Comparison of ENCODE assay signal across 21 mouse cellular contexts in genomic region chr10:53728883-53729282, GRCm38 (mm10). TPM values are rescaled to one million over a fixed set of nuclear protein-coding genes. Genes with fewer than 3 reads are reported as not detected.
DNase-seq lines count a peak whose midpoint lies in the region; ATAC-seq lines count a peak whose summit lies in the region.
"Had no signal": no experiment of that assay in that cellular context is flagged by ENCODE, and none has a peak within 500 bp of the region (broad histone marks: within the 10 kb centered on the region; RNA-seq: fewer than 3 reads in every experiment).

No protein-coding gene starts in this region.

- H3K9ac ChIP-seq in kidney, embryonic 14.5 days (ENCODE audit: low read depth, low read length): no peak overlapping the region
- no peak overlapping the region for H3K9ac ChIP-seq in limb, embryonic 13.5 days
- no peak overlapping the region for H3K9ac ChIP-seq in heart, embryonic 11.5 days (ENCODE audit: low read depth, low read length)
- H3K9ac ChIP-seq: forebrain, embryonic 12.5 days; heart, embryonic 12.5 days; hindbrain, embryonic 14.5 days; intestine, embryonic 15.5 days had no signal

- no peaks in the 10 kb centered on the region for H3K36me3 ChIP-seq in kidney, embryonic 14.5 days (ENCODE audit: control insufficient read depth, insufficient read depth, low read length)
- H3K36me3 ChIP-seq in limb, embryonic 13.5 days: no peaks in the 10 kb centered on the region
- no peaks in the 10 kb centered on the region for H3K36me3 ChIP-seq in limb, embryonic 10.5 days
- H3K36me3 ChIP-seq in heart, embryonic 11.5 days (ENCODE audit: control insufficient read depth, insufficient read depth, low read length): no peaks in the 10 kb centered on the region
- H3K36me3 ChIP-seq: forebrain, embryonic 12.5 days; G1E; heart, embryonic 12.5 days; hindbrain, embryonic 10.5 days; intestine, embryonic 15.5 days had no signal

- no peak overlapping the region for H3K4me2 ChIP-seq in kidney, embryonic 14.5 days (replicated peaks; ENCODE audit: low read depth, low read length)
- H3K4me2 ChIP-seq in limb, embryonic 13.5 days (replicated peaks): no peak overlapping the region
- H3K4me2 ChIP-seq in heart, embryonic 11.5 days: no peak overlapping the region
- H3K4me2 ChIP-seq: forebrain, embryonic 12.5 days; heart, embryonic 12.5 days; hindbrain, embryonic 14.5 days; intestine, embryonic 15.5 days had no signal

- DNase-seq in kidney, postnatal 36 days: no peak
- no peak for DNase-seq in limb, embryonic 10.5 days (ENCODE audit: low spot score)
- DNase-seq in embryo, embryonic 11 days: peak; percentile 37
- peak; percentile 30 for DNase-seq in mesoderm, embryonic 11.5 days (ENCODE audit: low read depth, low spot score)
- DNase-seq: adrenal gland, adult 8-10 months; adrenal gland, postnatal 36 days; cerebellum, adult 11 months; cerebellum, adult 8-10 months; cerebellum, postnatal 25 days; gastrocnemius, postnatal 10 days; heart, adult 18-20 months had no signal

- H3K27me3 ChIP-seq in kidney, embryonic 14.5 days (ENCODE audit: control insufficient read depth, insufficient read depth, low read length): no peaks in the 10 kb centered on the region
- no peaks in the 10 kb centered on the region for H3K27me3 ChIP-seq in limb, embryonic 13.5 days
- H3K27me3 ChIP-seq in limb, embryonic 10.5 days (ENCODE audit: low read depth, poor library complexity, severe bottlenecking): no peaks in the 10 kb centered on the region
- H3K27me3 ChIP-seq in heart, embryonic 11.5 days (ENCODE audit: control insufficient read depth, insufficient read depth, low read length): no peaks in the 10 kb centered on the region
- H3K27me3 ChIP-seq: forebrain, embryonic 12.5 days; heart, embryonic 12.5 days; intestine, embryonic 15.5 days had no signal

- H3K27ac ChIP-seq in kidney, embryonic 14.5 days (ENCODE audit: low read depth, low read length): peak overlapping the region; percentile 24; the same call in 1 of the 2 replicates
- no peak overlapping the region for H3K27ac ChIP-seq in limb, embryonic 13.5 days
- no peak overlapping the region for H3K27ac ChIP-seq in limb, embryonic 10.5 days
- H3K27ac ChIP-seq in heart, embryonic 11.5 days (ENCODE audit: low read depth, low read length): no peak overlapping the region
- H3K27ac ChIP-seq: forebrain, embryonic 12.5 days; hindbrain, embryonic 10.5 days; hindbrain, embryonic 14.5 days; intestine, embryonic 15.5 days had no signal

- H3K4me1 ChIP-seq in kidney, embryonic 14.5 days (ENCODE audit: control insufficient read depth, insufficient read depth, low read length): 0 out of 2 replicates have a peak, but pooled peaks cover 8% of the 10 kb centered on the region
- H3K4me1 ChIP-seq in limb, embryonic 13.5 days: peaks cover 7% of the 10 kb centered on the region; the same call in 1 of the 2 replicates
- H3K4me1 ChIP-seq in limb, embryonic 10.5 days: 0 out of 2 replicates have a peak, but pooled peaks cover 3% of the 10 kb centered on the region
- no peaks in the 10 kb centered on the region for H3K4me1 ChIP-seq in heart, embryonic 11.5 days (ENCODE audit: control insufficient read depth, insufficient read depth, low read length)
- H3K4me1 ChIP-seq: forebrain, embryonic 12.5 days; hindbrain, embryonic 10.5 days; intestine, embryonic 15.5 days had no signal

- H3K4me3 ChIP-seq in kidney, embryonic 14.5 days (ENCODE audit: low read length): no peak overlapping the region
- no peak overlapping the region for H3K4me3 ChIP-seq in limb, embryonic 13.5 days
- H3K4me3 ChIP-seq in limb, embryonic 10.5 days: no peak overlapping the region
- no peak overlapping the region for H3K4me3 ChIP-seq in heart, embryonic 11.5 days (ENCODE audit: low read depth, low read length)
- H3K4me3 ChIP-seq: forebrain, embryonic 12.5 days; heart, embryonic 12.5 days; hindbrain, embryonic 10.5 days; intestine, embryonic 15.5 days had no signal

- 27% methylated on average over 1 of the region's 1 CpGs for WGBS in kidney, embryonic 14.5 days
- 43% methylated on average over 1 of the region's 1 CpGs for WGBS in limb, embryonic 13.5 days
- WGBS in limb, embryonic 10.5 days: 73% methylated on average over 1 of the region's 1 CpGs
- WGBS in heart, embryonic 11.5 days (ENCODE audit: insufficient replicate concordance): 11% methylated on average over 1 of the region's 1 CpGs

- no peaks in the 10 kb centered on the region for H3K9me3 ChIP-seq in kidney, embryonic 14.5 days (ENCODE audit: control insufficient read depth, low read length)
- H3K9me3 ChIP-seq in limb, embryonic 13.5 days: no peaks in the 10 kb centered on the region
- H3K9me3 ChIP-seq in limb, embryonic 10.5 days (replicated peaks): no peaks in the 10 kb centered on the region
- no peaks in the 10 kb centered on the region for H3K9me3 ChIP-seq in heart, embryonic 11.5 days (replicated peaks; ENCODE audit: control insufficient read depth, low read length)
- H3K9me3 ChIP-seq: forebrain, embryonic 12.5 days; G1E; heart, embryonic 12.5 days; hindbrain, embryonic 10.5 days; intestine, embryonic 15.5 days had no signal

- peak; percentile 80 for ATAC-seq in kidney, embryonic 14.5 days (ENCODE audit: low FRiP score, low TSS enrichment)
- peak; percentile 24; the same call in 1 of the 2 replicates for ATAC-seq in limb, embryonic 13.5 days (ENCODE audit: low FRiP score, low read depth)
- ATAC-seq in heart, embryonic 11.5 days (replicated peaks; ENCODE audit: insufficient number of reproducible peaks, low FRiP score, low TSS enrichment): no peak
- ATAC-seq: forebrain, embryonic 16.5 days; intestine, embryonic 15.5 days had no signal

RNA-seq across cellular contexts. Expression of gene Fam184a, which starts 22.0 kb away (rescaled TPM):
- 5.9 and 9.1 TPM in 2 replicates for polyA plus RNA-seq in kidney, embryonic 14.5 days (2014; fragmentation: Nextera tagmentation; extraction: Ambion mirVana)
- polyA plus RNA-seq in limb, embryonic 13.5 days (2015; fragmentation: Nextera tagmentation; extraction: Ambion mirVana): 6.9 and 8.4 TPM in 2 replicates
- 2.0 and 2.9 TPM in 2 replicates for polyA plus RNA-seq in limb, embryonic 10.5 days (2016; fragmentation: Nextera tagmentation; extraction: Ambion mirVana)
- 3.1 and 3.3 TPM in 2 replicates for polyA plus RNA-seq in heart, embryonic 11.5 days (2014; fragmentation: Nextera tagmentation; extraction: Ambion mirVana)
- polyA plus RNA-seq: G1E had no signal

Comparison
In these comparisons a context has a peak if more than half of its experiments do, and no peak if none do; other contexts are left out.
1. DNase-seq: peak in embryo, embryonic 11 days (single experiment) and mesoderm, embryonic 11.5 days (single experiment); none in kidney, postnatal 36 days (0 of 2) and limb, embryonic 10.5 days (single experiment).